Mouse (Mus musculus) Patski (cell line): ENCODE data around the gene Impg1. TPM values are rescaled to one million over a fixed set of nuclear protein-coding genes. Genes with fewer than 3 reads are reported as not detected.

Experiments used
- ATAC-seq: fragments of 100-300 bp; one replicate; pipeline ENCODE4 v1.8.0; 2021
- CTCF ChIA-PET: fragments of 350-600 bp; sonication (Branson Sonifier 250); formaldehyde crosslinking; loops from one replicate; lab custom pipeline; 2022; ENCODE audit warnings: inconsistent platforms; lab: Charles Lee
- POLR2A ChIA-PET: fragments of 350-600 bp; sonication (Branson Sonifier 250); formaldehyde crosslinking; loops from one replicate; lab custom pipeline; 2022; ENCODE audit warnings: antibody characterized with exemption, inconsistent platforms; lab: Charles Lee
- DNase-seq: peaks from one replicate; pipeline ENCODE4 v3.0.0-alpha.2; 2011; ENCODE audit warnings: low read depth, low spot score
- H3K27me3 ChIP-seq: fragments of 371-371 bp; one replicate; pipeline ENCODE4 v1.5.1; 2021
- CTCF ChIP-seq: fragments of 100-300 bp; IDR thresholded peaks from one replicate; pipeline ENCODE4 v1.5.1; 2021
- in situ Hi-C: fragments of 300-500 bp; cut with MboI; formaldehyde crosslinking; loops from 3 replicates; pipeline ENCODE4 v1.11.1; 2018; ENCODE audit warnings: low pct_unique_long_range_greater_than_20kb, mixed read lengths
- polyA plus RNA-seq: library from polyadenylated mRNA; unstranded; gene quantifications from one replicate; pipeline ENCODE4 v1.2.3, GENCODE M21; 2021

Impg1 gene
- polyA plus RNA-seq, 1 experiment from 2014 or later, result not detected

- DNase-seq, result no peak
- in situ Hi-C loops, result no loop called here
- no peak for ATAC-seq
- H3K27me3 ChIP-seq, result peaks cover 34% of the 10 kb centered on the region
- CTCF ChIA-PET, result no interaction called here
- TF ChIP-seq CTCF, result peak; percentile 73
- POLR2A ChIA-PET, result no interaction called here
Measured at GRCm38 (mm10) chr9:80386000-80386399, 79.3 kb downstream of the Impg1 start.

- DNase-seq (no peak), ATAC-seq (no peak)
- TF ChIP-seq CTCF, result no peak
- ChIA-PET POLR2A (no interaction called here), CTCF (no interaction called here)
- H3K27me3 ChIP-seq, result peaks cover 34% of the 10 kb centered on the region
- in situ Hi-C loops, result no loop called here
Measured at GRCm38 (mm10) chr9:80382711-80383110, 82.6 kb downstream of the Impg1 start.

GRCm38 (mm10) chr9:80380078-80380645 is 85.1 kb downstream of the Impg1 start:
- ChIA-PET POLR2A (no interaction called here), CTCF (no interaction called here)
- DNase-seq (no peak), ATAC-seq (no peak)
- in situ Hi-C loops, result no loop called here
- H3K27me3 ChIP-seq, result peaks cover 31% of the 10 kb centered on the region
- no peak for TF ChIP-seq CTCF

- ChIA-PET POLR2A (no interaction called here), CTCF (no interaction called here)
- in situ Hi-C loops, result no loop called here
- ATAC-seq (no peak), DNase-seq (no peak)
- TF ChIP-seq CTCF, result no peak
- peaks cover 3% of the 10 kb centered on the region for H3K27me3 ChIP-seq
Measured at GRCm38 (mm10) chr9:80374100-80374499, 91.2 kb downstream of the Impg1 start.

GRCm38 (mm10) chr9:80373304-80373739 is 92.0 kb downstream of the Impg1 start:
- no peak for TF ChIP-seq CTCF
- ATAC-seq (no peak), DNase-seq (no peak)
- ChIA-PET CTCF (no interaction called here), POLR2A (no interaction called here)
- no peaks in the 10 kb centered on the region for H3K27me3 ChIP-seq
- in situ Hi-C loops, result no loop called here

GRCm38 (mm10) chr9:80368636-80369035 is 96.6 kb downstream of the Impg1 start:
- no peak for ATAC-seq
- DNase-seq, result no peak
- in situ Hi-C loops, result no loop called here
- TF ChIP-seq CTCF, result no peak
- peaks cover 4% of the 10 kb centered on the region for H3K27me3 ChIP-seq
- ChIA-PET POLR2A (interaction anchor here (0.7 kb wide), 1 partner anchor 1381 kb away, joined by 3 read pairs; no protein-coding TSS in a partner anchor), CTCF (no interaction called here)

- CTCF ChIA-PET, result no interaction called here
- peaks cover 4% of the 10 kb centered on the region for H3K27me3 ChIP-seq
- DNase-seq (no peak), ATAC-seq (no peak)
- POLR2A ChIA-PET, result interaction anchor here (0.7 kb wide), 1 partner anchor 1382 kb away, joined by 3 read pairs; no protein-coding TSS in a partner anchor
- no peak for TF ChIP-seq CTCF
- in situ Hi-C loops, result no loop called here
Measured at GRCm38 (mm10) chr9:80367520-80368204, 97.6 kb downstream of the Impg1 start.

GRCm38 (mm10) chr9:80360063-80360462 is 105.2 kb downstream of the Impg1 start:
- ChIA-PET POLR2A (no interaction called here), CTCF (no interaction called here)
- ATAC-seq, result no peak
- H3K27me3 ChIP-seq, result peaks cover 10% of the 10 kb centered on the region
- no peak for TF ChIP-seq CTCF
- no peak for DNase-seq
- in situ Hi-C loops, result no loop called here

- DNase-seq, result no peak
- TF ChIP-seq CTCF, result no peak
- ATAC-seq, result no peak
- ChIA-PET POLR2A (no interaction called here), CTCF (no interaction called here)
- in situ Hi-C loops, result no loop called here
- peaks cover 31% of the 10 kb centered on the region for H3K27me3 ChIP-seq
Measured at GRCm38 (mm10) chr9:80351678-80352331, 113.5 kb downstream of the Impg1 start.

GRCm38 (mm10) chr9:80351295-80351677 is 114.0 kb downstream of the Impg1 start:
- CTCF ChIA-PET, result no interaction called here
- POLR2A ChIA-PET, result no interaction called here
- ATAC-seq (no peak), DNase-seq (no peak)
- in situ Hi-C loops, result no loop called here
- H3K27me3 ChIP-seq, result peaks cover 31% of the 10 kb centered on the region
- TF ChIP-seq CTCF, result no peak

- TF ChIP-seq CTCF, result no peak
- H3K27me3 ChIP-seq, result peaks cover 21% of the 10 kb centered on the region
- no peak for DNase-seq
- ChIA-PET CTCF (no interaction called here), POLR2A (no interaction called here)
- ATAC-seq, result no peak
- in situ Hi-C loops, result loop anchor here (25.0 kb wide), 1 partner anchor 1293 kb away; the partner anchor contains the start of gene Htr1b
Measured at GRCm38 (mm10) chr9:80344451-80345000, 120.8 kb downstream of the Impg1 start.
